Mouse (Mus musculus): Measurements from ENCODE around the gene Ccdc115.

GRCm38 (mm10) chr1:34480801-34481200, 41.3 kb upstream of the Ccdc115 start:
- TF ChIP-seq CTCF (IDR thresholded peaks at IDR 0.05; ENCODE audit: low read depth), result no peak
- TF ChIP-seq EP300 (optimal IDR thresholded peaks at IDR 0.05), result no peak

All from stomach, postnatal 0 days (tissue).